Mouse (Mus musculus) lung, adult 2 months (tissue): ENCODE measurements around the gene Mthfd1l. TPM values are rescaled to one million over a fixed set of nuclear protein-coding genes. Genes with fewer than 3 reads are reported as not detected.
A peak's percentile ranks its signal among the peaks of the same experiment; 100 is the strongest.
"Not testable (repeated sequence)": the region's sequence is repeated elsewhere in the genome, so short reads cannot be mapped to it uniquely, and the experiment has no call there.

Source experiments
- DNase-seq: peaks from one replicate; pipeline ENCODE4 v3.0.0; 2022
- H3K4me1 ChIP-seq: fragments of 200-500 bp; 2 replicates; pipeline ENCODE4 v1.6.1; 2011; ENCODE audit warnings: low read length; ENCODE audit not compliant: control insufficient read depth, insufficient read depth
- H3K4me3 ChIP-seq: fragments of 200-500 bp; replicated peaks from 2 replicates; pipeline ENCODE3; 2011; ENCODE audit warnings: low read depth, mild to moderate bottlenecking, control low read depth, low read length; ENCODE audit errors: extremely low read depth
- CTCF ChIP-seq: fragments of 200-500 bp; IDR thresholded peaks from 2 replicates; pipeline ENCODE4 v1.5.1; 2011; ENCODE audit warnings: mild to moderate bottlenecking, low read length, control low read depth; ENCODE audit not compliant: insufficient read depth
- POLR2A ChIP-seq: fragments of 200-500 bp; IDR thresholded peaks from 2 replicates; pipeline ENCODE4 v1.6.1; 2011; ENCODE audit warnings: low read depth, mild to moderate bottlenecking, control low read depth, low read length, borderline replicate concordance; ENCODE audit errors: extremely low read depth
- WGBS: fragments of 180-500 bp; shearing (Covaris S2); methylation state at CpG from one replicate; pipeline ENCODE4 v1.1.7; 2018; 5-methylcytosine and 5-hydroxymethylcytosine counted together
- polyA plus RNA-seq: library from polyadenylated mRNA; depleted of rRNA; stranded (reverse); fragments of >200 nt; gene quantifications from 2 replicates; pipeline ENCODE4 v1.2.3, GENCODE M21; 2012

The Mthfd1l gene
- polyA plus RNA-seq, 1 experiment, result 1.1 TPM

GRCm38 (mm10) chr10:4179049-4179790, 206.3 kb downstream of the Mthfd1l start:
- 80% methylated on average over 7 of the region's 7 CpGs for WGBS
- DNase-seq, result no peak

GRCm38 (mm10) chr10:4181953-4182352, 209.0 kb downstream of the Mthfd1l start:
- Histone ChIP-seq H3K4me3 (no peak overlapping the region), H3K4me1 (no peaks in the 10 kb centered on the region)
- 52% methylated on average over 1 of the region's 1 CpGs for WGBS
- TF ChIP-seq CTCF (no peak), POLR2A (no peak)
- DNase-seq, result no peak

More at GRCm38 (mm10) chr10:4179049-4179790, 206.3 kb downstream of the Mthfd1l start:
- Histone ChIP-seq H3K4me1 (no peaks in the 10 kb centered on the region; the same call in 1 of the 2 replicates), H3K4me3 (no peak overlapping the region)
- no peak for TF ChIP-seq CTCF
- no peak for TF ChIP-seq POLR2A

- H3K4me1 ChIP-seq, result no peaks in the 10 kb centered on the region
- TF ChIP-seq POLR2A (no peak), CTCF (no peak)
- no peak for DNase-seq
- WGBS, result 69% methylated on average over 2 of the region's 2 CpGs
- H3K4me3 ChIP-seq, result no peak overlapping the region
These were observed 209.5 kb downstream of the Mthfd1l start for GRCm38 (mm10) chr10:4182406-4182805.

- DNase-seq, result peak; percentile 23
- TF ChIP-seq CTCF, result no peak
- TF ChIP-seq POLR2A, result no peak
- no peak overlapping the region for H3K4me3 ChIP-seq
- WGBS, result 71% methylated on average over 18 of the region's 18 CpGs
- no peaks in the 10 kb centered on the region; the same call in 1 of the 2 replicates for H3K4me1 ChIP-seq
These were observed 215.9 kb downstream of the Mthfd1l start for GRCm38 (mm10) chr10:4188614-4189402.

DNA sequence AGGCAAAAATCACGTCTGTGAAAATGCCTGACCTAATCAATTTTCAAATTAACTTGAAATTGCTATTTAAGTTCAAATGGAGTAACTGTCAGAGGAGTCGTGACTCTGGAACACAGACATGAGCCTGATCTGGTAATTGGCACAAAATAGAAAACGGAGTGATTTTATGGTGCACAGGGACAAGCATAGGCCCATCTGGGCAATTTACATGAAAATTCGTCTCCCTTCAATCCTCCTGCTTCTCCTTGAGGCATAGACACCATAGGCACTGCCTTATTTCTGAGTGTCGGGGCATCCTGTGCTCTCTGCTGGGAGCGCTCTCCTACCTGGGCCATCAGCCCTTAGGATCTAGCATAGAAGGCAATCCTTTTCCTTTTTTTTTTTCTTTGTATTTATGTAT, 216.5 kb downstream of the Mthfd1l start:
- DNase-seq, result no peak
- H3K4me3 ChIP-seq, result no peak overlapping the region
- no peaks in the 10 kb centered on the region; the same call in 1 of the 2 replicates for H3K4me1 ChIP-seq
- WGBS, result 88% methylated on average over 6 of the region's 6 CpGs
- no peak for TF ChIP-seq CTCF
- TF ChIP-seq POLR2A, result no peak

GRCm38 (mm10) chr10:4198978-4199377, 226.1 kb downstream of the Mthfd1l start:
- Histone ChIP-seq H3K4me1 (no peaks in the 10 kb centered on the region), H3K4me3 (no peak overlapping the region)
- DNase-seq, result no peak
- TF ChIP-seq CTCF (no peak), POLR2A (no peak)
- WGBS, result 80% methylated on average over 6 of the region's 6 CpGs

DNA sequence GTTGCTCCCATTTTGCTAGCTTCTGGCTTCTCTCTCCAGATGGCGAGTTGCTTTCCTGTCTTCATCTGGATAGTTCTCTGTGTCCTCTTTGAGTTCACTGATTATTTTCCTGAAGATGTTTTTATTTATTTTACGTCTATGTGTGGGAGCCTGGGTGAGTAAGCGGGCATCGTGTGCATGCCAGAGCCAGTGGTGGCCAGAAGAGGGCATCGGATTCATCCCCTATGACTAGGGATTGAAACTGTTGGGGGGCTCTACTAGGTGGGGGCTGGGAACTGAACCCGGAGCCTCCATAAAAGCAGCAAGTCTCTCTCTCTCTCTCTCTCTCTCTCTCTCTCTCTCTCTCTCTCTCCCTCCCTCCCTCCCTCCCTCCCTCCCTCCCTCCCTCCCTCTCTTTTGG, 227.0 kb downstream of the Mthfd1l start:
- DNase-seq, result no peak
- Histone ChIP-seq H3K4me3 (no peak overlapping the region), H3K4me1 (no peaks in the 10 kb centered on the region)
- WGBS, result 79% methylated on average over 6 of the region's 6 CpGs
- TF ChIP-seq POLR2A (no peak), CTCF (peak; percentile 19; the same call in 1 of the 2 replicates)

- 84% methylated on average over 5 of the region's 5 CpGs for WGBS
- no peak for DNase-seq
- Histone ChIP-seq H3K4me3 (no peak overlapping the region), H3K4me1 (no peaks in the 10 kb centered on the region)
- TF ChIP-seq CTCF (no peak), POLR2A (no peak)
These were observed 227.7 kb downstream of the Mthfd1l start for GRCm38 (mm10) chr10:4200546-4201104.

DNA sequence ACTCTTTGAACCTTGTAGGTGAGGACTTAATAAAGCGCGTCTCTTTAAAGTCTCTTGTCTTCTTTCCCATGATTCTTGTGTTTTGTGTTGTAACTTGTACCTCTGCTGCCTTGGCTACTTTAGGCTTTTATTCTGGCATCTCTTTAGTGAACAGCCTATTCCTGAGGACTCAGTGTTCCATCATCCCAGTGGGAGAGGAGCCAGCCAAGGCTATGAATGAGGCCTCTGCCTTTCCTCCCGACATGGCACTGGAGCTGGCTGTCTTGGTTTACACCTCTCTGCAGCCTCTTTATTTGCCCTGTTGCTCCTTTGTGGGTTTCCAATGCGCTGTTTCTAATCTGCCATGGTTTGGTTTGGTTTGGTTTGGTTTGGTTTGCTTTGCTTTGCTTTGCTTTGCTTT, 228.2 kb downstream of the Mthfd1l start:
- H3K4me1 ChIP-seq, result no peaks in the 10 kb centered on the region
- no peak overlapping the region for H3K4me3 ChIP-seq
- 90% methylated on average over 4 of the region's 4 CpGs for WGBS
- TF ChIP-seq POLR2A, result no peak
- TF ChIP-seq CTCF, result no peak
- no peak for DNase-seq

DNA sequence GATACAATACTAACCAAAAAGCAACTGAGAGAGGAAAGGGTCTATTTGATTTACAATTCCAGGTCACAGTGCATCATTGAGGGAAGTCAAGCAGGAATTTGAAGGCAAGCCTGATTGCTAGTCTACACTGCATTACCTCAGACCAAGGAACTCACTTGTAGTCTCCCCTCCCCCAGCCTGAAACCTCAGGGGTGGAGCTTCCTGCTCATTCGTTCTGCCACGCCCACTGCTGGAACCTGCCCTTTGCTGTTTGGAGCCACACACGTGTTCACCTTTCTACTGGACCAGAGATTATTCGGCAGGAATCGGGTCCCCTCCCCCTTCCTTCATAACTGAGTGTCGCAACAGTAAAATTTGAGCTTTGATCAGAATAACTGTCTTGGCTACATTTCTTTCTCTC, 230.7 kb downstream of the Mthfd1l start:
- 46% methylated on average over 6 of the region's 6 CpGs for WGBS
- not testable (repeated sequence) for H3K4me3 ChIP-seq, DNase-seq, H3K4me1 ChIP-seq
